Mouse (Mus musculus): ENCODE data around the gene Ube2g1. TPM values are rescaled to one million over a fixed set of nuclear protein-coding genes. Genes with fewer than 3 reads are reported as not detected.
"Not testable (repeated sequence)": the region's sequence is repeated elsewhere in the genome, so short reads cannot be mapped to it uniquely, and the experiment has no call there.

The Ube2g1 gene
- total and polyA plus RNA-seq, 2 experiments from 2014 or later: 40.1 to 68.1 TPM

DNA sequence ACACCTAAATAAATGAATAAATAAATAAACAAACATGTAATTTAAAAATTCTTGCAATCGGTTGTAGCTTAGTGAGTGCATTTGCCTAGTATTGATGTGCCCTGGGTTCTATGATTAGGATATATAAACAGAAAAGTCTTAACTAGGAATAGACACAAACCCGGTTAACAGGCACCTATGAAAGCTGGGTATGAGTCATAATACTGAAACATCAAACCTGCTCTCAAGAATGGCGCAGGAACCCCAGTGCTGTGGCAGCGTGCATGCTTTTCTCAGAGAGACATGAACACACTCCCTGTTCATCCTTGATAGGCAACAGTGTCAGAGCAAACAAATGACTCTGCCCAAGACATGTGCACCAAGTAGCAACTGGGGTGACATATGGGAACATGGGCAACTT lies 9.3 kb upstream of the Ube2g1 start:
- no peak overlapping the region for H3K27ac ChIP-seq
- H3K9ac ChIP-seq (replicated peaks; ENCODE audit: low read length): no peak overlapping the region
- no peak for TF ChIP-seq CTCF (IDR thresholded peaks at IDR 0.05; ENCODE audit: low read depth)
- H3K4me2 ChIP-seq (ENCODE audit: low read depth, low read length): no peak overlapping the region
- WGBS: 89% methylated on average over 4 of the region's 4 CpGs
- H3K9me3 ChIP-seq (ENCODE audit: low read length): no peaks in the 10 kb centered on the region
- DNase-seq (ENCODE audit: low spot score) (no peak), ATAC-seq (no peak)
- H3K4me1 ChIP-seq (ENCODE audit: insufficient read depth, low read length): no peaks in the 10 kb centered on the region
- H3K27me3 ChIP-seq (ENCODE audit: insufficient read depth, low read length): no peaks in the 10 kb centered on the region
- no peak overlapping the region for H3K4me3 ChIP-seq (ENCODE audit: low read length)
- no peaks in the 10 kb centered on the region for H3K36me3 ChIP-seq (ENCODE audit: insufficient read depth, low read length)

GRCm38 (mm10) chr11:72607469-72608070 lies 487 bp downstream of the Ube2g1 start:
- Histone ChIP-seq H3K4me2 (ENCODE audit: low read depth, low read length) (peak overlapping the region; percentile 65), H3K4me3 (ENCODE audit: low read length) (peak overlapping the region; percentile 99), H3K27ac (peak overlapping the region; percentile 97), H3K36me3 (ENCODE audit: insufficient read depth, low read length) (no peaks in the 10 kb centered on the region), H3K27me3 (ENCODE audit: insufficient read depth, low read length) (no peaks in the 10 kb centered on the region), H3K9ac (replicated peaks; ENCODE audit: low read length) (peak overlapping the region; percentile 94), H3K4me1 (ENCODE audit: insufficient read depth, low read length) (no peaks in the 10 kb centered on the region), H3K9me3 (ENCODE audit: low read length) (no peaks in the 10 kb centered on the region)
- peak; percentile 68 for DNase-seq (ENCODE audit: low spot score)
- TF ChIP-seq CTCF (IDR thresholded peaks at IDR 0.05; ENCODE audit: low read depth): no peak
- ATAC-seq: peak; percentile 41
- 0% methylated on average over 66 of the region's 79 CpGs for WGBS

GRCm38 (mm10) chr11:72608071-72608679 lies 1.1 kb downstream of the Ube2g1 start:
- H3K27ac ChIP-seq: peak overlapping the region; percentile 97
- H3K4me1 ChIP-seq (ENCODE audit: insufficient read depth, low read length): no peaks in the 10 kb centered on the region
- no peak for TF ChIP-seq CTCF (IDR thresholded peaks at IDR 0.05; ENCODE audit: low read depth)
- peak; percentile 92 for ATAC-seq
- peak overlapping the region; percentile 65 for H3K4me2 ChIP-seq (ENCODE audit: low read depth, low read length)
- peak overlapping the region; percentile 94 for H3K9ac ChIP-seq (replicated peaks; ENCODE audit: low read length)
- peak overlapping the region; percentile 99 for H3K4me3 ChIP-seq (ENCODE audit: low read length)
- H3K27me3 ChIP-seq (ENCODE audit: insufficient read depth, low read length): no peaks in the 10 kb centered on the region
- H3K9me3 ChIP-seq (ENCODE audit: low read length): no peaks in the 10 kb centered on the region
- peak; percentile 97 for DNase-seq (ENCODE audit: low spot score)
- no peaks in the 10 kb centered on the region for H3K36me3 ChIP-seq (ENCODE audit: insufficient read depth, low read length)
- WGBS: under 1% methylated on average over 38 of the region's 55 CpGs

DNA sequence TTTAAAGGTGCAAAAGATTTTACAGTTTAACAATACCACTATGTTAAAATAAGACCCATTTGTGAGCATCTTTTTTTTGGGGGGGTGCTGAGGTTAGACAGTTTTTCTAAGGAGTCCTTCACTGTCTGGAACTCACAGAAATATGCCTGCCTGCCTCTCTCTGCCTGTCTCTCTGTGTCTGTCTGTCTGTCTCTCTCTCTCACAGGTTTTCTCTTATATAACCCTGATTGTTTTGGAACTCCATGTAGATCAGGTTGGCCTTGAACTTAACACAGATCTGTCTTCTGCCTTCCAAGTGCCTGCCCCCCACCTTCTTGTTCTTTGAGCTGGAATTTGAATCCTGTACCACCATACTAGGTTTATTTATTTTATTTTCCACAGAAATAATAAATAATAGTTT lies 2.2 kb downstream of the Ube2g1 start:
- Histone ChIP-seq H3K4me3 (ENCODE audit: low read length) (no peak overlapping the region), H3K4me2 (ENCODE audit: low read depth, low read length) (peak overlapping the region; percentile 65; the same call in 1 of the 2 replicates)

DNA sequence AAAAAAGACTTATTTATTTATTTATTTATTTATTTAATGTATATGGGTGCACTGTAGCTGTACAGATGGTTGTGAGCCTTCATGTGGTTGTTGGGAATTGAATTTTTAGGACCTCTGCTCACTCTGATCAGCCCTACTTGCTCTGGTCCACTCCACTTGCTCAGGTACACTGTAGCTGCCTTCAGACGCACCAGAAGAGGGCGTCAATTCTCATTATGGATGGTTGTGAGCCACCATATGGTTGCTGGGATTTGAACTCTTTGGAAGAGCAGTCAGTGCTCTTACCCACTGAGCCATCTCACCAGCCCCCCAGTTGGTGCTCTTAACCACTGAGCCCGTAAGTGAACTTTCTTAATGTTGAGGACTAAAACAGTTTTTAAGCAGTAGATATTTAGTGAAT lies 7.3 kb downstream of the Ube2g1 start:
- H3K9ac ChIP-seq (replicated peaks; ENCODE audit: low read length); H3K27me3 ChIP-seq (ENCODE audit: insufficient read depth, low read length); ATAC-seq; H3K4me3 ChIP-seq (ENCODE audit: low read length); H3K27ac ChIP-seq; H3K9me3 ChIP-seq (ENCODE audit: low read length); H3K4me2 ChIP-seq (ENCODE audit: low read depth, low read length); DNase-seq (ENCODE audit: low spot score); H3K36me3 ChIP-seq (ENCODE audit: insufficient read depth, low read length); H3K4me1 ChIP-seq (ENCODE audit: insufficient read depth, low read length): not testable (repeated sequence)
- WGBS: 81% methylated on average over 3 of the region's 3 CpGs

More for the DNA sequence above, 2.2 kb downstream of the Ube2g1 start:
- Histone ChIP-seq H3K9ac (replicated peaks; ENCODE audit: low read length) (no peak overlapping the region; the same call in 1 of the 2 replicates), H3K27ac (no peak overlapping the region), H3K36me3 (ENCODE audit: insufficient read depth, low read length) (no peaks in the 10 kb centered on the region), H3K9me3 (ENCODE audit: low read length) (no peaks in the 10 kb centered on the region), H3K4me1 (ENCODE audit: insufficient read depth, low read length) (no peaks in the 10 kb centered on the region), H3K27me3 (ENCODE audit: insufficient read depth, low read length) (no peaks in the 10 kb centered on the region)
- ATAC-seq (no peak), DNase-seq (ENCODE audit: low spot score) (no peak)
- TF ChIP-seq CTCF (IDR thresholded peaks at IDR 0.05; ENCODE audit: low read depth): no peak

DNA sequence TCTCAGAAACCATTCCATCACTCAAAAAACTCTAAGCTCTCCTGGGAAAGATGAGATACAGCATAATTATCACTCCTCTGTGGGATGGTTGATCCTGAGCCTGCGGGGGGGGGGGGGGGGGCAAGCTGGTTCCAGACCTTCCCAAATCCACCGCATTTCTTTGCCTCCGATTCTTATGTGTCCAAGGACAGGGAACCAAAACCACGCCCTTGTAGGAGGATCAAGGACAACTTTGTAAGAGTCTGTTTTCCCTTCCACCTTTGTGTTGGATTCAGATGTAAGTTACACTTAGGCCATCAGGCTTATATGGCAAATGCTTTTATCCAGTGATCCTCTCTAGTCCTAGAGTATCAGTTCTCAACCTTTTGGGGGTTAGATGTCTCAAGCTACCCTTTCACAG lies 8.8 kb downstream of the Ube2g1 start:
- DNase-seq (ENCODE audit: low spot score): no peak
- no peak for ATAC-seq
- Histone ChIP-seq H3K9me3 (ENCODE audit: low read length) (no peaks in the 10 kb centered on the region), H3K27ac (no peak overlapping the region), H3K36me3 (ENCODE audit: insufficient read depth, low read length) (no peaks in the 10 kb centered on the region), H3K4me1 (ENCODE audit: insufficient read depth, low read length) (no peaks in the 10 kb centered on the region), H3K4me2 (ENCODE audit: low read depth, low read length) (no peak overlapping the region), H3K9ac (replicated peaks; ENCODE audit: low read length) (no peak overlapping the region), H3K27me3 (ENCODE audit: insufficient read depth, low read length) (no peaks in the 10 kb centered on the region), H3K4me3 (ENCODE audit: low read length) (no peak overlapping the region)
- TF ChIP-seq CTCF (IDR thresholded peaks at IDR 0.05; ENCODE audit: low read depth): no peak
- 85% methylated on average over 4 of the region's 4 CpGs for WGBS

DNA sequence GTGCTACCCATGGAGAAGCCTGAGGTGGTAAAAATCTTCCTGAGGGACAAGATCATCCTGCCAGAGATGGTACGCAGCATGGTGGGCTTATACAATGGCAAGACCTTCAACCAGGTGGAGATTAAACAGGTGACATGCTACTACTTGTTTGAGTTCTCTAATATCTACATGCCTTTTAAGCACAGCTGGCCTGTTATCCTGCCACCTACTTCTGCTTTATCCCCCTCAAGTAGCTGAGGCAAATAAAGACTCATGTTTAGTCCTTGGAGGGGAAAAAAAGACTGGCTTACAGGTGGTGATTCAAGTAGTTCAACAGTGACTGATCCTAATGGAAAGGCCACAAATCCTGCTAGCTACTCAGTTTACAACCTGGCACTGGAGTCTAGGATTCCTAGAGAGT lies 11.4 kb downstream of the Ube2g1 start:
- 94% methylated on average over 1 of the region's 1 CpGs for WGBS

More for the DNA sequence above, 11.4 kb downstream of the Ube2g1 start:
- no peaks in the 10 kb centered on the region for H3K9me3 ChIP-seq (ENCODE audit: low read length)
- no peak for TF ChIP-seq CTCF (IDR thresholded peaks at IDR 0.05; ENCODE audit: low read depth)
- DNase-seq (ENCODE audit: low spot score) (no peak), ATAC-seq (no peak)
- H3K9ac ChIP-seq (replicated peaks; ENCODE audit: low read length): no peak overlapping the region
- H3K4me3 ChIP-seq (ENCODE audit: low read length): no peak overlapping the region
- no peak overlapping the region for H3K4me2 ChIP-seq (ENCODE audit: low read depth, low read length)
- H3K36me3 ChIP-seq (ENCODE audit: insufficient read depth, low read length): no peaks in the 10 kb centered on the region
- H3K27ac ChIP-seq: no peak overlapping the region
- H3K4me1 ChIP-seq (ENCODE audit: insufficient read depth, low read length): no peaks in the 10 kb centered on the region
- no peaks in the 10 kb centered on the region for H3K27me3 ChIP-seq (ENCODE audit: insufficient read depth, low read length)
